Mouse (Mus musculus) brain, embryonic 14.5 days (tissue): ENCODE data around the gene Ccl27a.
"Not testable (repeated sequence)": the region's sequence is repeated elsewhere in the genome, so short reads cannot be mapped to it uniquely, and the experiment has no call there.

Experiments
- CTCF ChIP-seq: fragments of 200-500 bp; IDR thresholded peaks from 2 replicates; pipeline ENCODE4 v1.5.1; 2012; ENCODE audit warnings: inconsistent platforms, mild to moderate bottlenecking, moderate library complexity, borderline replicate concordance; ENCODE audit not compliant: insufficient read depth, insufficient read length; ENCODE audit errors: extremely low read depth
- POLR2A ChIP-seq: fragments of 200-500 bp; IDR thresholded peaks from 2 replicates; pipeline ENCODE4 v1.6.1; 2012; ENCODE audit warnings: mild to moderate bottlenecking, inconsistent platforms, borderline replicate concordance; ENCODE audit not compliant: poor library complexity, insufficient read depth, insufficient read length, severe bottlenecking; ENCODE audit errors: extremely low read depth

DNA sequence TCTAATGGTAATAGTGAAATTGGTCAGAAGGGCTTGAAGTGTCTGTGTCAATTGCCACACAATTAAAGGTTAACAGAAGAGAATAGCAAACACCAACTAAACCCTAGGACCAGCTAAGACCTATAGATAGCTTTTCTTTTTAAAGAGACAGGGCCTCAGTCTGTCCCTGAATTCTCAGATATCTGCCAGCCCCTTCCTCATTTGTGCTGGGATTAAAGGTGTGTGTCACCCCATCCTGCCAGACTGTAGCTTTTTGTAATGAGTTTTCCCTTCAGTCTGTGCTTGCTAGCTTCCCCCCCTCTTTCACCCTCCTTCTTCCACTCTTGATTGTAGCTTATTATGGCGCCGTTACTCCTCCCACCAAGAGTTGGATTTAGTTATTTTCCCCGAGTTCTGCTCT, 9.2 kb upstream of the Ccl27a start:
- TF ChIP-seq POLR2A, CTCF: not testable (repeated sequence)
